ENCODE assay signal across 26 mouse cellular contexts in genomic region chr7:91479145-91479544, GRCm38 (mm10).
"Had no signal": no experiment of that assay in that cellular context is flagged by ENCODE, and none has a peak within 500 bp of the region (broad histone marks: within the 10 kb centered on the region; RNA-seq: fewer than 3 reads in every experiment).

No protein-coding gene starts in this region.

- ATAC-seq: liver, embryonic 12.5 days; midbrain, embryonic 13.5 days; midbrain, embryonic 16.5 days had no signal

- H3K4me2 ChIP-seq: kidney, embryonic 15.5 days; limb, embryonic 13.5 days; liver, embryonic 12.5 days; liver, embryonic 15.5 days; lung, embryonic 15.5 days; midbrain, embryonic 13.5 days; neural tube, embryonic 13.5 days; stomach, embryonic 15.5 days had no signal

- H3K4me3 ChIP-seq: kidney, embryonic 15.5 days; limb, embryonic 10.5 days; limb, embryonic 13.5 days; liver, embryonic 12.5 days; liver, embryonic 15.5 days; lung, embryonic 15.5 days; megakaryocyte, embryonic 14.5 days; midbrain, embryonic 10.5 days; midbrain, embryonic 13.5 days; myocyte; neural tube, embryonic 13.5 days; stomach, embryonic 15.5 days had no signal

- H3K9me3 ChIP-seq: kidney, embryonic 15.5 days; limb, embryonic 10.5 days; limb, embryonic 13.5 days; liver, embryonic 12.5 days; liver, embryonic 15.5 days; lung, embryonic 15.5 days; megakaryocyte, embryonic 14.5 days; midbrain, embryonic 10.5 days; midbrain, embryonic 13.5 days; neural tube, embryonic 13.5 days; stomach, embryonic 15.5 days had no signal

- H3K27ac ChIP-seq: kidney, embryonic 15.5 days; limb, embryonic 10.5 days; limb, embryonic 13.5 days; liver, embryonic 12.5 days; liver, embryonic 15.5 days; lung, embryonic 15.5 days; midbrain, embryonic 10.5 days; midbrain, embryonic 13.5 days; neural tube, embryonic 13.5 days; stomach, embryonic 15.5 days had no signal

- DNase-seq: kidney, adult 11 months; kidney, adult 8-10 months; kidney, postnatal 10 days; kidney, postnatal 36 days; liver; lung, adult 18-20 months; lung, postnatal 10 days; lung, postnatal 36 days; retina, postnatal 1 day; right cerebral cortex, postnatal 25 days; spleen, adult 18-20 months; thymus, adult 18-20 months; thymus, postnatal 36 days had no signal

- H3K4me1 ChIP-seq: kidney, embryonic 15.5 days; limb, embryonic 10.5 days; limb, embryonic 13.5 days; liver, embryonic 12.5 days; liver, embryonic 15.5 days; lung, embryonic 15.5 days; midbrain, embryonic 10.5 days; midbrain, embryonic 13.5 days; neural tube, embryonic 13.5 days; stomach, embryonic 15.5 days had no signal

- H3K27me3 ChIP-seq: kidney, embryonic 15.5 days; limb, embryonic 13.5 days; liver, embryonic 12.5 days; liver, embryonic 15.5 days; lung, embryonic 15.5 days; megakaryocyte, embryonic 14.5 days; midbrain, embryonic 13.5 days; neural tube, embryonic 13.5 days; stomach, embryonic 15.5 days had no signal

- H3K9ac ChIP-seq: kidney, embryonic 15.5 days; limb, embryonic 13.5 days; liver, embryonic 12.5 days; liver, embryonic 15.5 days; lung, embryonic 15.5 days; midbrain, embryonic 13.5 days; neural tube, embryonic 13.5 days; stomach, embryonic 15.5 days had no signal

- H3K36me3 ChIP-seq: kidney, embryonic 15.5 days; limb, embryonic 10.5 days; limb, embryonic 13.5 days; liver, embryonic 12.5 days; liver, embryonic 15.5 days; lung, embryonic 15.5 days; midbrain, embryonic 10.5 days; midbrain, embryonic 13.5 days; neural tube, embryonic 13.5 days; stomach, embryonic 15.5 days had no signal
